Mouse (Mus musculus): Measurements from ENCODE around the gene Tlr12.

DNA sequence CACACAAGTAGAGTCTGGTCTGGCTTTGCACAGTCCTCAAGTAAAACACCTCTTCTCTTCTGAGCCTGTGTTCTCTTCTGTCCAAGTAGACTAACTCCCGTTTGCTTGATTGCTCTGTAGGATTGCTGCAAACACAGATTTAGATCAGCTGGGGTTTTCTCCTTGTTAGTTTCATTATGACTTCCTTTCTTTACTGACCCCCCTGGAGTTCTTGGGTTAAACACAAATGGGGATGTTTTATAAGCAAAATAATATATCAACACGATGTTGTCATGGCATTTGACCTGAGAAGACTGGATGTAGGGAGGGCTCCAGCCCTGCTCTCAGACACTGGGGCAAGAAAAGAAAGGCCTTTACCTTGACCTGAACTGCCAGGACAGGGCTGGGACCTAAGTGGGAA is 544 bp upstream of the Tlr12 start:
- TF ChIP-seq CTCF (IDR thresholded peaks at IDR 0.05; ENCODE audit: extremely low read depth, insufficient read depth, insufficient read length, insufficient replicate concordance) (no peak), POLR2A (IDR thresholded peaks at IDR 0.05; ENCODE audit: low read depth, low read length) (no peak)

Data from spleen, adult 2 months (tissue).